Mouse (Mus musculus) embryonic fibroblast, embryonic 13.5 days (primary cell): ENCODE data around the gene Fmnl2.

Experiments used
- CTCF ChIP-seq: IDR thresholded peaks from 2 replicates; pipeline ENCODE4 v1.5.1; 2011; ENCODE audit warnings: mild to moderate bottlenecking, control low read depth, low read length, moderate library complexity, borderline replicate concordance; ENCODE audit not compliant: insufficient read depth
- POLR2A ChIP-seq: IDR thresholded peaks from 2 replicates; pipeline ENCODE4 v1.6.1; 2011; ENCODE audit warnings: low read depth, mild to moderate bottlenecking, control low read depth, low read length, moderate library complexity

- TF ChIP-seq CTCF: no peak
- TF ChIP-seq POLR2A: no peak
These were observed 26.1 kb upstream of the Fmnl2 start for GRCm38 (mm10) chr2:52831585-52831984.
